Mouse (Mus musculus): ENCODE data around the gene Pmp22. TPM values are rescaled to one million over a fixed set of nuclear protein-coding genes. Genes with fewer than 3 reads are reported as not detected.

Gene Pmp22
- polyA plus RNA-seq, 1 experiment from 2014 or later = 19.0 TPM

DNA sequence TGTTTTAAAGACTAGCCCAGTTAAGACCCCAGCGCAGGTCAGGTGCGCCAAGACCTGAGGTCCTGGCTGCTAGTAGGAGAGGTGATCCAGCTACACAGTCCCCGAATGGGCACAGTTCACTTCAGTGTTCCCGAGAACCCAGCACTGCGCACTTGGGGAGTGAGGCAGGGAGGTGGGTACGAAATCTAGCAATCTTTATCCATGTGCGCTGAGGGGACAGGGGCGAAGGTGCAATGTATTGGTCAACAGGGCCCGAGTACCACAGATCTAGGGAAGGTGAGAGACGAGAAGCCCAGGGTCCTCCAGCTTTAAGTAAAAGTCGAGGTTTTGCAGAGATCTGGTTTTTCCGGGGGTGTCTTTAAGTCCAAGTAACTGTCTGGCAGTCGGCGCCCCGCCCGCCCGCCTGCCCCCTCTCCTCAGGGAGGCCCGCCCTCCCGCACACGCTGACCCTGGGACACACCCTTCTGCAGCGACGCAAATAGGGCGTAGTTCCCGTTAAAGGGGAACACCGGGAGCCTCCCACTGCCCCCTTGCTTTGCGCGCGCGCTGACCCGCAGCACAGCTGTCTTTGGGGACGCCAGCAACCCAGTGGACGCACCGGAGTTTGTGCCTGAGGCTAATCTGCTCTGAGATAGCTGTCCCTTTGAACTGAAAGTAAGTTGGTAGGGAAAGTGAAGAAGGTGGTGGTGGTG, 2.4 kb downstream of the Pmp22 start:
- H3K9ac ChIP-seq (ENCODE audit: low read length) = no peak overlapping the region
- 5% methylated on average over 33 of the region's 33 CpGs for WGBS
- H3K4me3 ChIP-seq (ENCODE audit: low read depth, low read length) = peak overlapping the region; percentile 29
- no peaks in the 10 kb centered on the region for H3K36me3 ChIP-seq (ENCODE audit: control insufficient read depth, insufficient read depth, low read length)
- no peaks in the 10 kb centered on the region for H3K9me3 ChIP-seq (ENCODE audit: control insufficient read depth, low read length)
- H3K4me1 ChIP-seq (replicated peaks; ENCODE audit: control insufficient read depth, insufficient read depth, low read length) = peaks cover 12% of the 10 kb centered on the region; the same call in 1 of the 2 replicates
- H3K4me2 ChIP-seq (ENCODE audit: low read depth, low read length, severe bottlenecking) = peak overlapping the region; percentile 41
- H3K27me3 ChIP-seq (ENCODE audit: control insufficient read depth, insufficient read depth, low read length) = peaks cover 45% of the 10 kb centered on the region
- DNase-seq (ENCODE audit: low spot score) (no peak), ATAC-seq (replicated peaks; ENCODE audit: low FRiP score) (no peak)
- H3K27ac ChIP-seq (ENCODE audit: low read depth, low read length) = no peak overlapping the region

GRCm38 (mm10) chr11:63131693-63132040, 2.9 kb downstream of the Pmp22 start:
- H3K4me1 ChIP-seq (replicated peaks; ENCODE audit: control insufficient read depth, insufficient read depth, low read length) = peaks cover 12% of the 10 kb centered on the region; the same call in 1 of the 2 replicates
- no peak overlapping the region for H3K27ac ChIP-seq (ENCODE audit: low read depth, low read length)
- H3K9ac ChIP-seq (ENCODE audit: low read length) = no peak overlapping the region
- H3K4me2 ChIP-seq (ENCODE audit: low read depth, low read length, severe bottlenecking) = peak overlapping the region; percentile 41
- no peak for ATAC-seq (replicated peaks; ENCODE audit: low FRiP score)
- H3K4me3 ChIP-seq (ENCODE audit: low read depth, low read length) = peak overlapping the region; percentile 29
- 5% methylated on average over 11 of the region's 11 CpGs for WGBS
- peaks cover 45% of the 10 kb centered on the region for H3K27me3 ChIP-seq (ENCODE audit: control insufficient read depth, insufficient read depth, low read length)
- no peak for DNase-seq (ENCODE audit: low spot score)
- no peaks in the 10 kb centered on the region for H3K9me3 ChIP-seq (ENCODE audit: control insufficient read depth, low read length)
- no peaks in the 10 kb centered on the region for H3K36me3 ChIP-seq (ENCODE audit: control insufficient read depth, insufficient read depth, low read length)

DNA sequence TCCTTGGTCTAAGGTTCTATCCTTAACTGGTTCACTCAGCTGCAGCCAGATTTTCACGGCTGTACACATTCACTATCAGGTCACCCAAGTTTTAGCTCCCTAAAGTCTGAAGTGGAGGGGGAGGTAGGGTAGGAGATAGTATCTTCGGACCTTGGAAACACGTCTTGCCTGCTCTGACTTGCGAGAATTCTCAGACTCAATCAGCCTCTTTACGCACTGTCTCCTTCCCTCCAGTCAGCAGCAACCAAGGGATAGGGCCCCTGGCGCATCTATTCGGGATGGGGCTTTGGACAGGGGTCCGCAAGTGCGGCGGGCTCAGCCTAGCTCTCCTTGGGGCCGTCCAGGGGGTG, 3.3 kb downstream of the Pmp22 start:
- Histone ChIP-seq H3K9me3 (ENCODE audit: control insufficient read depth, low read length) (no peaks in the 10 kb centered on the region), H3K4me2 (ENCODE audit: low read depth, low read length, severe bottlenecking) (peak overlapping the region; percentile 91), H3K36me3 (ENCODE audit: control insufficient read depth, insufficient read depth, low read length) (no peaks in the 10 kb centered on the region), H3K4me3 (ENCODE audit: low read depth, low read length) (peak overlapping the region; percentile 51), H3K27ac (ENCODE audit: low read depth, low read length) (no peak overlapping the region), H3K4me1 (replicated peaks; ENCODE audit: control insufficient read depth, insufficient read depth, low read length) (peaks cover 12% of the 10 kb centered on the region; the same call in 1 of the 2 replicates), H3K27me3 (ENCODE audit: control insufficient read depth, insufficient read depth, low read length) (peaks cover 45% of the 10 kb centered on the region), H3K9ac (ENCODE audit: low read length) (peak overlapping the region; percentile 68)
- no peak for DNase-seq (ENCODE audit: low spot score)
- 0 out of 2 replicates have a peak, but pooled peaks have one; percentile 5 for ATAC-seq (replicated peaks; ENCODE audit: low FRiP score)
- WGBS = under 1% methylated on average over 11 of the region's 11 CpGs

GRCm38 (mm10) chr11:63132501-63133435, 4.0 kb downstream of the Pmp22 start:
- H3K27me3 ChIP-seq (ENCODE audit: control insufficient read depth, insufficient read depth, low read length) = peaks cover 45% of the 10 kb centered on the region
- DNase-seq (ENCODE audit: low spot score) = peak; percentile 79
- H3K4me3 ChIP-seq (ENCODE audit: low read depth, low read length) = peak overlapping the region; percentile 51
- peak; percentile 19; the same call in 1 of the 2 replicates for ATAC-seq (replicated peaks; ENCODE audit: low FRiP score)
- H3K9me3 ChIP-seq (ENCODE audit: control insufficient read depth, low read length) = no peaks in the 10 kb centered on the region
- no peak overlapping the region for H3K27ac ChIP-seq (ENCODE audit: low read depth, low read length)
- peaks cover 12% of the 10 kb centered on the region; the same call in 1 of the 2 replicates for H3K4me1 ChIP-seq (replicated peaks; ENCODE audit: control insufficient read depth, insufficient read depth, low read length)
- peak overlapping the region; percentile 91 for H3K4me2 ChIP-seq (ENCODE audit: low read depth, low read length, severe bottlenecking)
- WGBS = under 1% methylated on average over 63 of the region's 66 CpGs
- H3K9ac ChIP-seq (ENCODE audit: low read length) = peak overlapping the region; percentile 68
- no peaks in the 10 kb centered on the region for H3K36me3 ChIP-seq (ENCODE audit: control insufficient read depth, insufficient read depth, low read length)

DNA sequence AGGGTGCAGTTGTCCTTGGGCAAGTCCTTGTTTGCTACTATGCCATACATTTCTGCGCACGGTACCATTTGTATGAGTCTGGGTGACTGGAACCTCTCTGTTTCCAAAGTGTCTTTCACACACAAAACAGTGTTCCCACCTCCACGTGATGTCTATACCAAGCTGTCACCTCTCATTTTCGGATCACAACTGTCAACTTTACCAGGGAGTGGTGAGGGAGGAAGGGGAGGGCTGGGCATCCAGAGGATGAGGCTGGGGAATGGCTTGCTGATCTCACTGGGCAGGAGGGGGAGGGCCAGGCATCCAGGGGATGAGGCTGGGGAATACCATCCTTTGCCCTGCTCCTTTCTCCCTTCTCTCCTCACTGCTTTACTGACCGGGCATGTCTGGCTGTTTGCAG, 5.2 kb downstream of the Pmp22 start:
- no peaks in the 10 kb centered on the region for H3K9me3 ChIP-seq (ENCODE audit: control insufficient read depth, low read length)
- peaks cover 43% of the 10 kb centered on the region for H3K27me3 ChIP-seq (ENCODE audit: control insufficient read depth, insufficient read depth, low read length)
- no peak overlapping the region for H3K4me2 ChIP-seq (ENCODE audit: low read depth, low read length, severe bottlenecking)
- peaks cover 12% of the 10 kb centered on the region; the same call in 1 of the 2 replicates for H3K4me1 ChIP-seq (replicated peaks; ENCODE audit: control insufficient read depth, insufficient read depth, low read length)
- no peaks in the 10 kb centered on the region for H3K36me3 ChIP-seq (ENCODE audit: control insufficient read depth, insufficient read depth, low read length)
- H3K9ac ChIP-seq (ENCODE audit: low read length) = no peak overlapping the region
- WGBS = 83% methylated on average over 5 of the region's 5 CpGs
- ATAC-seq (replicated peaks; ENCODE audit: low FRiP score) (no peak), DNase-seq (ENCODE audit: low spot score) (no peak)
- no peak overlapping the region for H3K4me3 ChIP-seq (ENCODE audit: low read depth, low read length)
- H3K27ac ChIP-seq (ENCODE audit: low read depth, low read length) = no peak overlapping the region

DNA sequence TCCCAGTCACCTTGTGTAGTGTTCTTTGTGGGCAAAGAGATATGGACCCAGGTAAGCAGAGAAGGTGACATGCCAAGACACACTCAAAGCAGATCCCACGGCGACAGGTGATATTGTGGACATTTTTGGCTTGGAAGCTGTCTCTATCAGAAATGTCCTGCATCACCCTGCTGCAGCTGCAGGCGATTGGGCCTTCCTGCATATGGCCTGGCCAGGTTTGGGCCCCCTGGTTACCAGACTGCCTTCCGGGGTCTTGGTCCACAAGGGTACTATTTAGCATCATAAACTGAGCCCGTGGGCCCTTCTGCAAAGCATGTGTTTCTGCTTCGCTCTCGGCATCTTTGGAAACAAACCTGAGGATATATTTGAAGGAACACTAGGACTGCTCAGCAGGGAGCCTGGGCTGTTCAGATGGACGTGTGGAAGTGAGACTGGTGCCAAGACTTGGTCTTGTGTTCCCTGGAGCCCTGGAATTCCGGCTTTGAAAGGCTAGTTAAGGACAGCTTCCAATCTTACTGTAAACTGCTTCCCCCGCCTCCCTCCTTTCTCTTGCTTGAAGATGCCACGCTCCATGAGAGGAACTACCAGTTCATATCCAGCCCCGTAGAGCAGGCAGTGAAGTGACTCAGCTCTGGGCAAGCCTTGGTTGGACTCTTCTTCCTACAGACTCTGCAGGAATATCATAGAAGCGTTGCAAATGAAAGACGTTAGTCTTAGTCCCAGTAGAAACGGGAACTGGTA, 6.1 kb downstream of the Pmp22 start:
- Histone ChIP-seq H3K4me2 (ENCODE audit: low read depth, low read length, severe bottlenecking) (no peak overlapping the region), H3K27me3 (ENCODE audit: control insufficient read depth, insufficient read depth, low read length) (peaks cover 38% of the 10 kb centered on the region), H3K9me3 (ENCODE audit: control insufficient read depth, low read length) (no peaks in the 10 kb centered on the region), H3K4me1 (replicated peaks; ENCODE audit: control insufficient read depth, insufficient read depth, low read length) (peaks cover 12% of the 10 kb centered on the region; the same call in 1 of the 2 replicates), H3K27ac (ENCODE audit: low read depth, low read length) (no peak overlapping the region), H3K36me3 (ENCODE audit: control insufficient read depth, insufficient read depth, low read length) (no peaks in the 10 kb centered on the region), H3K4me3 (ENCODE audit: low read depth, low read length) (no peak overlapping the region), H3K9ac (ENCODE audit: low read length) (no peak overlapping the region)
- ATAC-seq (replicated peaks; ENCODE audit: low FRiP score) (no peak), DNase-seq (ENCODE audit: low spot score) (no peak)
- 71% methylated on average over 15 of the region's 15 CpGs for WGBS

DNA sequence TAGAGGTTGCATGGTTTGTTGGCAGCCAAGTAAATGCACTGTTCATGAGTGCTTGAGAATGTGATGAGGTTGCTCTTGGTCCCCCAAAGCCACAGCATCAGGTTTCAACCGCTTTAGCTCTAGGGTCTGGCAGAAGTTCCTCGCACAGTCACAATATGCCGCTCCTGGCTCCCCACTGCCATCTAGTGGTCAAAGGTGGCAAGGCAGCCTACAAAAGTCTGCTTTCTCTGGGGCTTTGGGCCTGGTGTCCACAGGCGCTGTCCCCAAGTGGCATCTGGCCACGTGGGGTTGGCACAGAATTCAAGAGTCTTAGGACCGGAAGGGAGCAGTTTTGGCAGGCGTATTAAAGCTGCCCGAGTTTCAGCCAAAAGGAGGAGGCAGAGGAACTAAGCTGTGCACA, 6.8 kb downstream of the Pmp22 start:
- Histone ChIP-seq H3K9me3 (ENCODE audit: control insufficient read depth, low read length) (no peaks in the 10 kb centered on the region), H3K9ac (ENCODE audit: low read length) (no peak overlapping the region), H3K4me1 (replicated peaks; ENCODE audit: control insufficient read depth, insufficient read depth, low read length) (peaks cover 12% of the 10 kb centered on the region; the same call in 1 of the 2 replicates), H3K27ac (ENCODE audit: low read depth, low read length) (no peak overlapping the region), H3K36me3 (ENCODE audit: control insufficient read depth, insufficient read depth, low read length) (no peaks in the 10 kb centered on the region), H3K4me3 (ENCODE audit: low read depth, low read length) (no peak overlapping the region), H3K4me2 (ENCODE audit: low read depth, low read length, severe bottlenecking) (no peak overlapping the region), H3K27me3 (ENCODE audit: control insufficient read depth, insufficient read depth, low read length) (peaks cover 33% of the 10 kb centered on the region)
- WGBS = 5% methylated on average over 8 of the region's 8 CpGs
- peak; percentile 59 for ATAC-seq (replicated peaks; ENCODE audit: low FRiP score)
- DNase-seq (ENCODE audit: low spot score) = peak; percentile 95

DNA sequence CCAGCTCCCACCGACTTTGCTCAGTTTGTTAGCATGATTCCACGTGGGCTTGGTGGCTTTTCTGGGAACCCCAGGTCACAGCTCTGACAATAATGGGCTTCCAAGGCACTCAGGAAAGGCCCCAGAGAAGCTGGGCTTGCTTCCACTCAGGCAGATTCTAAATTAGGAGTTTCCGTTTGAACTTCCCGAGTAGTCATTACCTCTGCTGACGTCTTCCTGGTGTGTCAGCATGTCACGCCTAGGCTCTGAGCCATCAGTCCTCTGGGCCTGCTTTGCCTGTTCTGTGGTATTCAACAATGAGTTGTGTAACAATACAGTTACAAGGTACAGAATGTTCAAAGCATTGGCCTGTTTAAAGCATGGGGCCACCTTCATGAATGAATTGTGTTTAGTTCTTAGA, 7.4 kb downstream of the Pmp22 start:
- no peak overlapping the region for H3K27ac ChIP-seq (ENCODE audit: low read depth, low read length)
- ATAC-seq (replicated peaks; ENCODE audit: low FRiP score) (no peak), DNase-seq (ENCODE audit: low spot score) (no peak)
- 81% methylated on average over 6 of the region's 6 CpGs for whole genome bisulfite sequencing
- H3K4me2 ChIP-seq (ENCODE audit: low read depth, low read length, severe bottlenecking) = no peak overlapping the region
- no peaks in the 10 kb centered on the region for H3K9me3 ChIP-seq (ENCODE audit: control insufficient read depth, low read length)
- no peaks in the 10 kb centered on the region for H3K36me3 ChIP-seq (ENCODE audit: control insufficient read depth, insufficient read depth, low read length)
- H3K4me3 ChIP-seq (ENCODE audit: low read depth, low read length) = no peak overlapping the region
- H3K4me1 ChIP-seq (replicated peaks; ENCODE audit: control insufficient read depth, insufficient read depth, low read length) = peaks cover 9% of the 10 kb centered on the region; the same call in 1 of the 2 replicates
- H3K9ac ChIP-seq (ENCODE audit: low read length) = no peak overlapping the region
- H3K27me3 ChIP-seq (ENCODE audit: control insufficient read depth, insufficient read depth, low read length) = peaks cover 27% of the 10 kb centered on the region

All from forebrain, embryonic 11.5 days (tissue).